Mouse (Mus musculus) T-cell, adult 2 months (primary cell): ENCODE results near the gene Prrc2a.

Experiments used
- DNase-seq: peaks from one replicate; pipeline ENCODE4 v3.0.0; 2022; ENCODE audit warnings: low spot score

Gene Prrc2a

DNA sequence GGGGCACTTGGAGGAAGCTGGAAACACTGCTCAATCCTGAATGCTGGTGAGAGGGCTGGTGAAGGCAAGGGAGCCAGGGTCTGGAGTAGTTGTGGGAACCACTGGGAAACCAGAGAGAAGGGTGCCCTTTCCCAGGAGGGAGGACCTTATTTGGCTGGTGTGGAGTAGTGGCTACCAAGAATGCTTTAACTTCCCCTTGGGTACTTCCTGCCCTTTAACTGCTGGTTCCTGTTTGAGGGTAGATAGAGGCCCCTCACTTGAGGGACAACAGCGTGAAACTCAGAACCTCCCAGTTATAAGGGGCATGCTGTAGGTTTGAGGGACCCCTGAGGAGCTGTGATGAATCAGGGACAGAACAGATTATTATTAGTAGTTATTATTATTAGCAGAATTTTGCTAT lies 24.5 kb upstream of the Prrc2a start:
- DNase-seq: peak; percentile 19

DNA sequence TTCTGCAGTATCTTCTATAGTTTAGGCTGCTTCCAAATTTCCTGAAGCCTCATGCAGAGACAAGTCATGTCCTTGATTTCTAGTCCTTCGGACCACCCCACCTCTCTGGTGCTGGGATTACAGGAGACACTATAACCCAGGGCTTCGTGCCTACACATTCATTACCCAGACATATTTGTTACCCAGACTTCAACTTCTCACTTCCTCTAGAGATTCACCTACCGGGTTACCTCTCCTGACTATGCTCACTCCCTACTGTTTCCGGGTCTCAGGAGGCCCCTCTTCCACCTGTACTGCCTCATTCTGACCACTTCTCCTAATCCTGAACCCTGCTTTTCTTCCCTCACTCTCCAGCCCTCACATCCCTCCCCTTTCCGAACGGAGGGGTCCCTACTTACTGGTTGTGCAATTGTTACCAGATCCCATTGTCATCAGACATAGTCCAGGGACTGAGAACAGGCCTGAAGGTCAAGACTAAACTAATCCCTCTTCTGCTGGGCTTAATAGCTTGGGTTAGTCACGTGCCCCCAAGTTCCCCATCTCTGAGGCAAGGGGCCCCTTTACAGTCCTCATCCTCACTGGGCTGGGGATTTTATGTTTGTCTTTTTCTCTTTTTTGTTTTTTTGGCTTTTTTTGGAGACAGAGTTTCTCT lies 23.4 kb upstream of the Prrc2a start, which contains the start of gene Lst1:
Gene Lst1 (minus strand): TSS at position 481 of the 652 bp plus-strand sequence.
- no peak for DNase-seq

DNA sequence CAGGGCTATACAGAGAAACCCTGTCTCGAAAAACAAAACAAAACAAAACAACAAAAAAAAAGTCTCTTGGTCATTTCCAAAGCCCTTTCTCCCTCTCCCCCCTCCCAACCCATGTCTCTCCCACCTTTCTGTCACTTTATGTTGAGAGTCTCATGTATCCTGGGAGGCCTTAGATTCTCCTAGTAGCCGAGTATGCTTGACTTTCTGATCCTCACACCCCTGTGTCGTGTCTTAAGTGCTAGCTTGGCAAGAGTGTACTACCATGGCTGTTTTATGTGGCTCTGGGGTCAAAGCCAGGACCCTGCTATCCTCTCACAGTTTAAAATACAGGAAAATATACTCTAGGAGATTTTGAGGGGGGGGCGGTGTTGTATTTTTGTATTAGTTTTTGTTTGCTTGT lies 22.6 kb upstream of the Prrc2a start:
- DNase-seq: no peak

DNA sequence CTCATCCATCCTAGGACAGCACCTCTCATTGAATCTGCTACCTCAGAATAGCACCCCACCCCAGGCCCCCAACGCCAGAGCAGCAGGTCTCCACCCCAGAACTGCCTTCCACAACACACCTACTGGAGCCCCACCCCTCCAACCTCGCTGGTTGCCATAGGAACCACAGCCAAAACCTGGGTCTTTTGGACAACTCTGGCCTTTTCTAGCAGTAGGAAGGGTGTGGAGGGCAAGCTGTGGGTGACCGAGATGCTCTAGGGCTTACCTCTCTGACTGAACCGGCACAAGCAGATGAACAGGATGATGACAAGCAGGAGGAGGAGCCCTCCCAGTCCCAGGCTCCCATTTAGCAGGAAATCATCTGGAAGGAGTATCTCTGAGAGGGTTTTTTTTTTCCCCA lies 22.0 kb upstream of the Prrc2a start:
- peak; percentile 73 for DNase-seq

DNA sequence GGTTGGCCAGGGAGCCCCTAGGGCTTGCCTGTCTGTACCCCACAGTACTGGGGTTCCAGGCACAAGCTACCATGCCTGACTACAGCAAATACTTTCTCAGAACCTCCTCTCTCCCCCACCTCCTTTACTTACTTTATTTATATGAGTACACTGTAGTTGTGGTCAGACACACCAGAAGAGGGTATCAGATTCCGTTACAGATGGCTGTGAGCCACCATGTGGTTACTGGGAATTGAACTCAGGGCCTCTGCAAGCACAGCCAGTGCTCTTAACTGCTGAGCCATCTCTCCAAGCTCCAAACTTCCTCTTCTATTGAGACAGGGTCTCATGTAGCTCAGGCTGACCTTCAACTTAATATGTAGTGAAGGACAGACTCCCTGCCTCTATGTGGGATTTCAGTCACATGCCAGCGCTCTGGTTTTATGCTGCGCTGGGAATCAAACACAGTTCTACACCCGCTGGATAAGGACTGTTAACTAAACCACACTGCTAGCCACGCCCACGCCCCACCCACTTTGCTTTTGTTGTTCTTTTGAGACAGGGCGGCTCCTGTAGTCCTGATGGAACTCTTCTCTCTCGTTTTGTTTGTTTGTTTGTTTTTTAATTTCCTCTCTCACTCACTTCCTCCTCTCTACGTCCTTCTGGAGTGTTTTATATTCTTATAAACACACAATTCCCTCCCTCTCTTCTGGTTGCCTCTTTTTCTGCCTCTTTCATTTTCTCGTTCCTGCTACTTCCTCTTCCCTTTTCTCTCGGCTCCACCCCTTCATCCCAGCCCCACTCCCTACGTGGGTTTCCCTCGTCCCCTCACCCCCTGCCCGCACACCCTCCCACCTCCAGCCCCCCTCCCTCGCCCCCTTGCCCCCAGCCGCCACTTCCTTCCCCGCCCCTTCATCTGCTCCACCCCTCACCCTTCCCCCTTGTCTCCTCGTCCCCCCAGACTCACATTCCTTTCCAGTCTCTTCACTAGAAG lies 21.2 kb upstream of the Prrc2a start:
- DNase-seq: peak; percentile 81

DNA sequence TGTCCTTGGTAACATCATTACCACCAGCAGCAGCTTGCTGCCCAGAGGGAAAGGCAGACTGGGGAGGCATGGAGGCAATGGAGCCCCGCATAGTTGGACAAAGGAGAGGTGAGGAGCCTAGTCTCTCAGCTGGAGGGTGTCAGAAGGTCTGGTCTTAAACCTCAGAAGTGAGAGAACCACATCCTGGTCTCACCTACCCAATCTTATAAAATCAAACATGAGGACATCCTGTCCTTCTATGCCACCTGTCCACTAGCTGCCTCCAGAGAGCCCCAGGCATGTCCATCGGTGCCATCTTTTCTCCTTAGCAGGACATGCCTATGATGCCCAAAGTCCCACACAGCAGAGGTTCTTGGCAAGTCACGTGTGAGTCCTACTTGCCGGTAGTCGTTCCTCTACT lies 15.4 kb upstream of the Prrc2a start:
- peak; percentile 33 for DNase-seq

DNA sequence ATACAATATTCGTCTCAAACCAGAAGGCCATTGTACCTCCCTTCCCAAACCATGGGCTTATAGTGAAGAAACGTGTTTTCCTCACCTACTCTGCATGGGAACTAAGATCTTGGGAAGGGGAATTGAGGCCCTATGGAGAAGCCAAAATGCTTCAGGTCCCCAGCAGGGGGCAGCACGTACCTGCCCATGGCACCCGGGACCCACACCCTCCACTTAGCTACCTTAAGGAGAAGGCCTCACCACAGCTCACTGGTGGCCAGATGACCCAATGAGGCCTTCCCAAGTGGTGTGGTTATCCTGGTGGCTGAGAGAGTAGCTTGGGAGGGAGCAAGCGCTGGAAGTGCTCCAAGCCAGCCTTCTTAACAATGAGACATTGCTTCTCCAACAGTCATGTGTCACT lies 13.8 kb upstream of the Prrc2a start:
- DNase-seq: peak; percentile 76

DNA sequence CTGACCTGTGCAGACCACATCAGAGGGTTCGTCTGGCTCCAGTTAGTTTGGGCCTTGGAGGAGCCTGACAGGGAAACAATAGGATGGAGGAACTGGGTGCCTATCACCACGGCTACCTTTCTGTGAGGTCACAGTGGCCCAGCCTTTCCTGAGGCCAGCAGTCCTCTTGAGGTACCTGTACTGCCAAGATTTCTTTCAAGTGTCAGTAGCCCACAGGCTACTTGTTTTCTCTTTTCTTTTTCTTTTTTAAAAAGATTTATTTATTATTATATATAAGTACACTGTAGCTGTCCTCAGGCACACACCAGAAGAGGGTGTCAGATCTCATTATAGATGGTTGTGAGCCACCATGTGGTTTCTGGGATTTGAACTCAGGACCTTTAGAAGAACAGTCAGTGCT lies 11.3 kb upstream of the Prrc2a start, which contains the start of gene Aif1:
Gene Aif1 (minus strand): TSS at position 101 of the 400 bp plus-strand sequence.
- no peak for DNase-seq

DNA sequence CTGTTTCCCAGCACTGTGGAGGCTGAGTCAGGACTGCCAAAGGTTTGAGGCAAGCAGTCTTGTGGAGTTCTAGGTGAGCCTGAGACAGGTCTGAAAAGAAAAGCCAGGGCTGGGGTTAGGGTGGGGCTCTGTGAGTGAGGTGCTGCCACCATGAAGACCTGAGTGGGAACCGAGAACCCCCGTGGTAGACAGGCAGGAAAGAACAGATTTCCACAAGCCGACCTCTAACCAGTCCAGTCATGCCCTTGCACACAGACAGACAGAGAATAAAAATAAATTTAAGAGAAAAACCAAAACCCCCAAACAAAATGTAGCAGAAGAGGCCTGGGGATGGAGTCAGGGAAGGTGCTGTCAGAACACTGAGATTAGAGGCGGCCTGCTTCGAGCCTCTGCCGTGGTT lies 10.7 kb upstream of the Prrc2a start:
- DNase-seq: no peak

DNA sequence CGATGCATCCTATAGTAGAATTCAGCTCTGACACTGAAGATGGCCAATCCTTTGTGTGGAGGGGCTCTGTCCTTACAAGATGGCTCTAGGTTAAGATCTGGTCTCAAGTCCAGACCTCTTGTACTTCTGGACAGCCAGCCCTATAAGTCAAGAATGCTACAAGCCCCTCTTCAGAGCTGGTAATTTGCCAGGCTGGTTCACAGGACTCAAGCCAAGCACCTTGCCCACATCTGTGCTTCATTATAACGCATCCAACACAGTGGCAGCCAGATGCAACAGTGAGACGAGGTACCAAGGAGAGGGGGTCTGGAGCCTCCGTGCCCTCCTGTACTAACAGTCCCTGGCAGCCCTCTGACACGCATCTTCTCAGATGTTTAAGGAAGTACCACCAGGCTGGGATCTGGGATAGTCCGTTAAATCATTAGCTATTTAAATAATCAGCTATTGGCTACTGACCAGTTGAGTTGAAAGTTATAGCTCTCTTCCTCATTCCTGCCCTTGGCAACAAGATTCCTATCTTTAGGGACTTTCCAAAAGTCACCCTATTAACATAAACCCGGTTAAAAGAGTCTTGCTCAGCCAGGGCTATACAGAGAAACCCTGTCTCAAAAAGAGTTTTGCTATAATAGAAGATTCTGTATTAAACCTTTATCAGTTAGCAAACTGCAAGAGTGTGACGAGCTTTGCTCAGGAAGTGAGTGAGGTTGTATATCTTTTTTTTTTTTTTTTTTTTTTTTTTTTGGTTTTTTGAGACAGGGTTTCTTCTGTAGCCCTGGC lies 9.7 kb upstream of the Prrc2a start:
- DNase-seq: no peak

DNA sequence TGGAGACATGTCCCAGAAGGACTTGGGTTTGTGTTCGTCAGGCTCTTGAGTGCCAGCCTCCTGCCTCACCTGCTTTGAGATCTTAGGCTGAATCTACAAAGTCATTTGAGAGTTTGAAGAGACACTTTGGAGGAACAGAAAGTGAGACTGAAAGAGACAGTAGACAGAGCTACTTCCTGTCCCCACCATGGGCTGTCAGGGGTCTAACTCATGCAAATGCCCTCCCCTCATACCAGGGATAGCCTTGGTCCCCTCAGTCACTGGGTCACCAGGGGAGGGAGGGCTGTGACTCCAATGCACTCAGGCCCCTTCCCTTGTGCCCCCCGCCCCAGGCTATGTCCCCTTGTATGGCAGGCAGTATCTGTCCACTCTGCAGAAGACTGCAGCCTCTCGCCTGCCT lies 8.6 kb upstream of the Prrc2a start:
- peak; percentile 47 for DNase-seq

DNA sequence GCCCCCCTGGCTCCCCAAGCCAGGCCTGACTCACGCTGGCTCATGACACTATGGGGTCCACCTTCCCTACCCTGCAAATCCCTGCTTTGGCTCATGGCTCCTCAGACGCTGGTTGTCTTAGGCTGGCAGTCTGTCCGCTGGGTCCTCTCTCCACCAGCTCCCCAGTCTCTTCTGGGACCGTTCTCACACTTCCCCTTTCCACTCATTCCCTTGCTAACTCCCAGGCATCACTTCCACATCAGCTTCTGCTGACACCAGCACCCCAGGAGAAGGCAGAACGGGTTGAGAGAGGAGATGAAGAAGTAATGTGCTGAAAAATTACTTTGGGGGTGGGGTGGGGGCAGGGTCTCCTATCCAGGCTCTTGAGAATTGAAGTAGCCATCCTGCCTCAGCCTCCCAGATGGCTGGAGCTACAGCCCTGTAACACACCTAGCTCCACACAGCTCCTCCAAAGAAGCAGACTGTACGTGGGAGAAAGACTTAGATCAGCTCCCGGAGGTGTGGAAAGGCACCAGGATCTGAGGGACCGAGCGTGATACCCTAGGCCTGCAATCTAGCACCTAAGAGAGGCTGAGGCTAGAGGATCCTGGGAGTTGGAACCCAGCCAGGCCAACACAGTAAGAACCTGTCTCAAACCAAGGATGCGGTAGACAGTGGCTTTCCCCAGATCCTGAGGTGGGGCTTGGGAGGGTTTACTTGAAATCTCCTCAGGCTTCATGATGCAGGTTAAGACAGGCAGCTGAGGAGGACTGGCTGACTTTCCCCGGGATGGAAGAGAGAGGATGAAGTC lies 7.9 kb upstream of the Prrc2a start:
- peak; percentile 66 for DNase-seq

DNA sequence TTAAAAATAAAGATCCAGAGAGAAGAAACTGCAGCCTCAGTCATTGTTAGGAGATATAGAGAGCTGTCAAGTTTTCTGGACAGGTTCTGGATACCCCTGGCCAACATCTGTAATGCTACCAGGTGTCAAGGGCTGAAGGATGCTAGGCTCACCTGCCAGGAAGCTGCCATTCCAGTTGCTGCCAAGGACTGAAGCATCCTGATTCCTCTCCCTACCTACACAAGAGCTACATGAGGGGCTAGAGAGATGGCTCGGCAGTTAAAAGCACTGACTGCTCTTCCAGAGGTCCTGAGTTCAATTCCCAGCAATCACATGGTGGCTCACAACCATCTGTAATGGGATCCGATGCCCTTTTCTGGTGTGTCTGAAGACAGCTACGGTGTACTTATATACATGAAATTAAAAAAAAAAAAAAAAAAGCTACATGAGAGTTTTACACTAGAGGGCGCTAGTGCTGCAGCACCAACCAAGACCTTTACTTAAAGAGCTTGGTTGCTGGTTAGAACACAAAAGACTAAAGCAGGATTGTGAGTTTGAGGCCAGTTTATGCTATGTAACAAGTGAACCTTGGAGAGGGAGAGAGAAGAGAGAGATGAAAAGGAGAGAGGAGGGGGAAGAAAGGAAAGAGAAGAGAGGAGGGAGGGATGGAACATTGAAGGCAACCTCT lies 4.0 kb upstream of the Prrc2a start:
- DNase-seq: peak; percentile 54

DNA sequence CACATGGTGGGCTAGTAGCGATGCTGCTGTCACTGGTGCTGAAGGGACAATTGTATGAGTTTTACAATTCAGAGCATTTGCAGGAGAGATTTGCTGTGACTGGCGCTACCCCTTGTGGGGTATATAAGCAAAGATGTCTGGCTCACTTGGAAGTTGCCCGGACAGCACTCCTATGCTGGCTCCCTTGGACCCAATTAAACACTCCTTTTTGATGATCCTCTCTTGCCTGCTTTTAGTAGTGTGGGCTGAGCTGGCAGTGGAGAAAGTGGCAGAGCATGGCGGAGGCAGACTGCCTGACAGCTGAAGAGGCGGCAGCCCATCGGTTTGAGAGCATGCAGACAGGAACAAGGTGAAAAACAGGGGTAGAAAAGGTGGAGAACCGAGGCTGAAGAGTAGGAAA lies 3.1 kb upstream of the Prrc2a start:
- no peak for DNase-seq

DNA sequence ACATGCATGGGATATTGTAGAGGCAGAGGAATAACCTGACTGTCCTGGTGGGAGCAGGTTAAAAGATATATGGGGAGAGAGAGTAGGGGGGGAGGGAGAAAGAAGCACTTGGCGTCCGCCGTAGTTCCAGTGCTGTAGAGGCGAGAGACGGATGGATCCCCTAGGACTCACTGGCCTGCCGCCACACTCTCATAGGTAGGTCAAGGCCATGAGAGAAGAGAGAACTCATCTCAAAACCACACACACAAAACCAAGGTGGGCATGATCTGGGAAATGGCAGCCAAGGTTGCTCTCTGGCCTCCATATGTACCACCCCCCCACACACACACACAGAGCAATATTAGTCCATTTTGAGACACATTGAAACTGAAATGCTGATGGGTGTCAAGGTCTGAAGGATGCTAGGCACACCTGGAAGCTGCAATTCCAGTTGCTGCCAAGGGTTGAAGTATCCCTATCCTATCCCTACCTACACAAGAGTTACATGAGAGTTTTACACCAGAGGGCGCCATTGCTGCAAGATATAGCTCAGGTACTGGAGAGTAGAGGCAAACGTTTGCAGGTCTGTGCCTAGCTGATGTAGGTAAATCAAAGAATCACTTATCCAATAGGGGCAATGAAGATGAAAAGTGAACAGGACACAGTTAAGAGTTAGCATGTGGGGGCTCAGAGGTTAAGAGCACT lies 1.8 kb upstream of the Prrc2a start:
- peak; percentile 79 for DNase-seq

DNA sequence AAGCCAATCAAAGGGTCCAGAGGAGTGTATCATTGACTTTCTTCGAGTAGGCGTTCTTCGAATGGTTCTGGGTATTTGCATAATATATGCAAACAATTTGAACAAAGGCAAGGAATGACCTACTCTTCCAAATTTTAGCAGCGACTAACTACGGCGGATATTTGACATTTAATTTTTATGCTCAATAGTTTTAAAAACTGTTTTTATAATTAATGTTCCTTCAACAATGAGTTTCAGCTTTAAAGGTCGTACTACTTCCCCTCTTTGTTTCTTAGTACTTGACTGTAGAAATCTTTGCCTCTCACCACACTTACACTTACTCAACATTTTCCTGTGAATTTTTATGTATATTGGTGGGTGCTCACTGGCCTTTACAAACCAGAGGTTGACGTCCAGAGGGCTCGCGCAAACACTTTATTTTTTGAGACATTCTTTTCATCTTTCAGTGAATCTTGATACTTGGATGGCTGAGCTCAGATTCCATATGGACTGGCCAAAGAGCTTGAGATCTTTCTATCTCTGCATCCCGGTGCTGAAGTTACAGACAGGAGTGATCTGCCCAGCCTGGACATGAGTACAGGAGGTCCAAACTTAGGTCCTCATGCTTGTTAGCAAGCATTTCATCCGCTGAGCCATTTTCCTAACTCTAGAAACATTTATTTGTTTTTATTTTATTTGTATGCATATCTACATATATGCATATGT lies 906 bp upstream of the Prrc2a start:
- DNase-seq: no peak

DNA sequence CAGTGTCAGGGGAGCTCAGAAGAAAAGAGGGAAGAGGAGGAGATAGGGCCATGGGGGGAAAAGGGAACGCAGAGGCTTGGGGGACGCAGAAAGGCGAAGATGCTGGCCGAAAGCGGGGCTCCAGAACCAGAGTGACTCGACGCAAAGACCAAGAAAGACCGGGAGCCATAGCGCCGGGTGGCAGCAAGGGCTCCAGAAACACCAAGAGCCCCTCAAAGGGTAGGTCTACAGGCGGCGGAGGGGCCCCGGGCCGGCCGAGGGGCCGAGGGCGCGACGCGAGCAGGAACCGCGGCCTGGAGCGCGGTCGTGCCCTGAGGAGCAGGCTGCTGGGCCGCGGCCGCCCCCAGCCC lies 504 bp downstream of the Prrc2a start:
- no peak for DNase-seq

DNA sequence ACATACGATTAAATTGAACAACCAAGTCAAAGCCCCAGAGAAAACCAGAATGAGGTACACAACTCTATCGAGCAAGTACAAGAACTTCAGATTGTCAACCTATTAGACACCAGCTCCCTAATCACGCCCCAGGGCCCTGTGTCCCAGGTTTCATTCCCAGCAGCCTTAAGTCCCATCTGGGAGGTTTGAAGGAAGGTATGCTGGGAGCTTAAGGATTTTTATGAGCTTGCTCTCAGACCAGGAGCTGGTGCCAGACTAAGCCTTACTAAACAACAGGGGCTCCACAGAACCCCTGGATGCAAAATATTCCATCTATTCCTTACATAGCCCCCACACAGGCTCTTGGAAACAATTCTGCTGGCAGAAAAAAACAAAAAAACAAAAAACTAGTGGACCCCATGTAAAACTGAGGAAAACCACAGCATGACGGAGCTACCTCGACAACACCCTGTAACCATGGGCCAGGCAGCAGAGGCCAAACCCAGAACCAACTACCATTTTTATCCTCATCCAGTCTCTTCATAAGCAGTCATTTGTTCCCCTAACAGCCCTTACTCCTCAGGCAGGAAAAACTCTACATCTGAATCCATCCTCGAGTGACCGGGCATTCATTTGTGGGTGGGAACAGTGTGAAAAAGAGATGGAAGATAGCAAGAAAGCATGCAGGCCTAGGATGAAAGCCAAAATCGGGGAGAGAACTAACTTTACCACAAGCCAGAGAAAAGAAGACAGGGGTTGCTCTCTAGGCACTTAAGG lies 1.2 kb downstream of the Prrc2a start:
- DNase-seq: no peak

DNA sequence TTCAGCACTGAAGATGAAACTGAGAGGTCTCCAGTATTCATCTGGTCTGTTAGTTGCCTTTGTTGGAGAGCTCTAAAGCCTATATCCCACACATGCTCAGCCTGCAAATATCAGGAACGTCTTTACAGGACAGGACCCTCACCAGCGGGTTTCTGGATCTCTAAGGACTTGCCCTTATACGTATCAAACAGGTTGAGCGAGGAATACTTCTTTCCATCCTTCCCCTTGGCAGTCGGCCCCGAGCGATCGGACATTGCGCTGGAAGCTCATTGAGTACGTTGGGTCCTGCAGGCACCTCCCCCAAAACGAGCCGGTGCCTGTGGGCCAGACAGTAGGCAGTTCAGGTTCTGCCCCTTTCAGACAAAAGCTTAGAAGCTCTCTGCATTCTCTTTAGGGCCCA lies 2.0 kb downstream of the Prrc2a start:
- DNase-seq: no peak
